Mouse (Mus musculus): ENCODE results near the gene Il13ra2. TPM values are rescaled to one million over a fixed set of nuclear protein-coding genes. Genes with fewer than 3 reads are reported as not detected.
A peak's percentile ranks its signal among the peaks of the same experiment; 100 is the strongest.
"Not testable (repeated sequence)": the region's sequence is repeated elsewhere in the genome, so short reads cannot be mapped to it uniquely, and the experiment has no call there.

Il13ra2 gene
- 0.22 and 1.1 TPM in 2 replicates for total RNA-seq (2021)
- long read RNA-seq, experiment 1, result 0 reads
- long read RNA-seq, experiment 2, result 0 reads

DNA sequence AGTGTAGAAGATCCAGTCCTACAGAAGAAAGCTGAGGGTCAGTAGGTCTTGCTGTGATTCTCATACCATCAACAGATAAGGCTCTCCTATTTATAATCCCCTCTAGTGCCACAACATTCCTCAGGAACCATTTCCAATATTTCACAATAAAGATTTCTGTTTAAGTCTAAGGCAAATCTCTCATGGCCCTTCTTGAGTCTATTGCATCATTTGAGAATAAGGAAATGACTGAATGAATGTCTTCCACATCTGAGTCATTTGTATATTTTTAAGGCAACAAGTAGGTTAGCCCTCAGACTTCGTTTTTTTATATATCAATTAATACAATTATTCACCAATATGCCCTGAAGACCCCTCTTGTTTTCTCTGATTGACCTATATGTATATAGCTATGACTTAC, at the start of gene Il13ra2:
TSS of gene Il13ra2 (minus strand) at position 64 of the 400 bp plus-strand sequence.
- no peak for DNase-seq

DNA sequence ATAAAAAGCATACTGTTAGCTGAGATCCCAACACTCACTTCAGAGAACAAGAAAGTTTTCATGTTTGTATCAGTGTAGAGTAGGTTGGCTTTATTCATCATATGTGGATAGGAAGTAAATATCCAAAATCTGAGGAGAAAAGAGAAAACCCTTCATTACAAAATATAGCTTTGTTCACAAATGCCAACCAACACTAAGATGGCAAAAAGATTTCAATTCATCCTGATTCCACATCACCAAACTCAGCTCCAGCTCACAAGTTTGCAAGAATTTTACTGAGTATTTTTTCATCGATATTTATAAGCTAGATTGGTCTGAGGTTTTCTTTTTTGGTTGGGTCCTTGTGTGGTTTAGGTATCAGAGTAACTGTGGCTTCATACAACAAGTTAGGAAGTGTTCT, 24.6 kb upstream of the Il13ra2 start, which contains the start of gene Vmn1r239-ps:
TSS of gene Vmn1r239-ps (minus strand) at position 101 of the 400 bp plus-strand sequence.
- DNase-seq, result not testable (repeated sequence)

GRCm38 (mm10) chrX:147443386-147443785, 14.4 kb upstream of the Il13ra2 start:
- no peak for DNase-seq

DNA sequence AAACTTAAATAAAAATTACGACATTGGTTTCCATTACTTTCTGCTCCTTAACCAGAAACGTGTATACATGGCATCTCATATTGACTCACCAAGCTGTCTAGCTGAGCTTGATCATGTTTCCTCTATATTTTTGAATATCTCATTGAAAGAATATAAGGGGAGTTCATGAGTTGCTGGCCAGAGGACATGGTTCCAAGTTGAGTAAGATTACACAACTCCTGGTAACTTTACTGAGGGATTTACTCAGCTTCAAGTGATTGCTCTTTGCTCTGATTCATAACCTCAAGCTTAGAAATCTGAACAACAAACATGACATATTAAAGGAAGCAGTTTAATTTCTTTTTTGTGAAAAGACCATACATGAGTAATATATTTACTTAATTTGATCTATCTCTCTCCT, 6.4 kb upstream of the Il13ra2 start:
- no peak for DNase-seq

DNA sequence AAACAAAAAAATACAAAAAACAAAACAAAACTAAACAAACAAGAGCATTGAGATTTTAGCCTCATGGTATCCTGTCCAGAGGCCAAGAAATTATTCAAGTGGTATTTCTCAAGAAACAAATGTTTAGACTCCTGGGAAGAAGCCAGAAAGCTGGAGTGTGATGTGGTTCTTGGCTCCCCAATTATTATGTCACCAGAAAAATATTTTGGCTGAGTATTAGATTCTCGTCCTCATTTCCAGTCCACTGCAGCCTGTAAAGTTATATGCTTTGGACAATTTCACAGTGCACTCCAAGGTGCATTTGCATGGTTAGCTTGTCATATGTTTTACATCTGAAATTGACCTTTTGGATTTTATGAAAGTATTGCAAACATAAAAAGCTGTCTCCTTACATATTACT, 761 bp upstream of the Il13ra2 start:
- DNase-seq, result peak; percentile 7

DNA sequence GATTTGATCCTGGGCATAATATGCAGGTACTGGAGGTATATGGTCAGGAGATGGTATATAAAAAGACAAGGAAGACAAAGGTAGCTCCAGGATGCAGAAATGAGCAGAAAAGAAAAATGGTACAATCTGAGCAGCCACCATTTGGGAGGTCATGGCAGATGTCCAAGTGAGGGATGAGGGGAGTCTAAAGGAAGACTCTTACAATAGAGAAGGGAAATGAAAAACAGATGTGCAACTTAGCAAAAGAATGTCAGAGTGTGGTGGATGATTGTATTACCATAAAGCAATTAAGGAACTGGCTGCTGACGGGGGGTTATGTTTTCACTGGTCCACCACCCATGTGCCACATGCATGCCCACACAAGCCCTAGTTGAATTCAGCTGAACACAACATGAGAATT, 35.5 kb downstream of the Il13ra2 start:
- no peak for DNase-seq

GRCm38 (mm10) chrX:147349167-147349566, 79.8 kb downstream of the Il13ra2 start:
- no peak for DNase-seq

Other genes with a start within 250 kb of the Il13ra2 start
- gene Vmn1r239-ps, start 24.5 kb upstream of the Il13ra2 start, total RNA-seq (2021), result not detected in 2 replicates
- gene Lrch2, start 124.9 kb upstream of the Il13ra2 start, total RNA-seq (2021), result 23.4 and 24.7 TPM in 2 replicates

Measured in adrenal gland, postnatal 14 days (tissue).